Mouse (Mus musculus): ENCODE data around the gene Olfr714. TPM values are rescaled to one million over a fixed set of nuclear protein-coding genes. Genes with fewer than 3 reads are reported as not detected.

Gene Olfr714
- polyA plus RNA-seq, 1 experiment from 2014 or later: not detected

Other genes with a start within 250 kb of the Olfr714 start
- gene Olfr702, start 237.1 kb upstream of the Olfr714 start, polyA plus RNA-seq (2014; fragmentation: Nextera tagmentation; extraction: Ambion mirVana): not detected in 2 replicates
- not detected in 2 replicates for gene Olfr703, start 227.6 kb upstream of the Olfr714 start, polyA plus RNA-seq (2014; fragmentation: Nextera tagmentation; extraction: Ambion mirVana)
- not detected in 2 replicates for gene Olfr704, start 207.8 kb upstream of the Olfr714 start, polyA plus RNA-seq (2014; fragmentation: Nextera tagmentation; extraction: Ambion mirVana)
- gene Olfr705, start 194.1 kb upstream of the Olfr714 start, polyA plus RNA-seq (2014; fragmentation: Nextera tagmentation; extraction: Ambion mirVana): not detected in 2 replicates
- gene Olfr706, start 182.8 kb upstream of the Olfr714 start, polyA plus RNA-seq (2014; fragmentation: Nextera tagmentation; extraction: Ambion mirVana): not detected in 2 replicates
- not detected in 2 replicates for gene Olfr707, start 169.7 kb upstream of the Olfr714 start, polyA plus RNA-seq (2014; fragmentation: Nextera tagmentation; extraction: Ambion mirVana)
- not detected in 2 replicates for gene Olfr1532-ps1, start 163.0 kb upstream of the Olfr714 start, polyA plus RNA-seq (2014; fragmentation: Nextera tagmentation; extraction: Ambion mirVana)
- not detected in 2 replicates for gene Olfr709-ps1, start 138.8 kb upstream of the Olfr714 start, polyA plus RNA-seq (2014; fragmentation: Nextera tagmentation; extraction: Ambion mirVana)
- gene Olfr710, start 122.7 kb upstream of the Olfr714 start, polyA plus RNA-seq (2014; fragmentation: Nextera tagmentation; extraction: Ambion mirVana): not detected in 2 replicates
- gene Olfr6, start 107.0 kb upstream of the Olfr714 start, polyA plus RNA-seq (2014; fragmentation: Nextera tagmentation; extraction: Ambion mirVana): not detected in 2 replicates
- not detected in 2 replicates for gene Olfr711, start 95.5 kb upstream of the Olfr714 start, polyA plus RNA-seq (2014; fragmentation: Nextera tagmentation; extraction: Ambion mirVana)
- gene Olfr2, start 64.9 kb upstream of the Olfr714 start, polyA plus RNA-seq (2014; fragmentation: Nextera tagmentation; extraction: Ambion mirVana): not detected in 2 replicates
- gene Olfr713, start 39.8 kb upstream of the Olfr714 start, polyA plus RNA-seq (2014; fragmentation: Nextera tagmentation; extraction: Ambion mirVana): not detected in 2 replicates
- gene Olfr17, start 22.2 kb downstream of the Olfr714 start, polyA plus RNA-seq (2014; fragmentation: Nextera tagmentation; extraction: Ambion mirVana): not detected in 2 replicates
- gene Olfr715b, start 39.4 kb downstream of the Olfr714 start, polyA plus RNA-seq (2014; fragmentation: Nextera tagmentation; extraction: Ambion mirVana): not detected in 2 replicates
- gene Olfr715, start 60.1 kb downstream of the Olfr714 start, polyA plus RNA-seq (2014; fragmentation: Nextera tagmentation; extraction: Ambion mirVana): not detected in 2 replicates
- gene Olfr716, start 67.3 kb downstream of the Olfr714 start, polyA plus RNA-seq (2014; fragmentation: Nextera tagmentation; extraction: Ambion mirVana): not detected in 2 replicates
- gene Nlrp14, start 96.0 kb downstream of the Olfr714 start, polyA plus RNA-seq (2014; fragmentation: Nextera tagmentation; extraction: Ambion mirVana): not detected in 2 replicates
- not detected in 2 replicates for gene Rbmxl2, start 138.5 kb downstream of the Olfr714 start, polyA plus RNA-seq (2014; fragmentation: Nextera tagmentation; extraction: Ambion mirVana)

Data from intestine, embryonic 14.5 days (tissue).